Mouse (Mus musculus) c-Kit-positive CD71-positive TER-119-negative erythroid progenitor cells, embryonic 14.5 days (primary cell): ENCODE measurements around the gene Dnajb6.
"Not testable (repeated sequence)": the region's sequence is repeated elsewhere in the genome, so short reads cannot be mapped to it uniquely, and the experiment has no call there.

Experiments
- DNase-seq: peaks from one replicate; pipeline ENCODE4 v3.0.0-alpha.2; 2013; ENCODE audit warnings: low read depth

The Dnajb6 gene

DNA sequence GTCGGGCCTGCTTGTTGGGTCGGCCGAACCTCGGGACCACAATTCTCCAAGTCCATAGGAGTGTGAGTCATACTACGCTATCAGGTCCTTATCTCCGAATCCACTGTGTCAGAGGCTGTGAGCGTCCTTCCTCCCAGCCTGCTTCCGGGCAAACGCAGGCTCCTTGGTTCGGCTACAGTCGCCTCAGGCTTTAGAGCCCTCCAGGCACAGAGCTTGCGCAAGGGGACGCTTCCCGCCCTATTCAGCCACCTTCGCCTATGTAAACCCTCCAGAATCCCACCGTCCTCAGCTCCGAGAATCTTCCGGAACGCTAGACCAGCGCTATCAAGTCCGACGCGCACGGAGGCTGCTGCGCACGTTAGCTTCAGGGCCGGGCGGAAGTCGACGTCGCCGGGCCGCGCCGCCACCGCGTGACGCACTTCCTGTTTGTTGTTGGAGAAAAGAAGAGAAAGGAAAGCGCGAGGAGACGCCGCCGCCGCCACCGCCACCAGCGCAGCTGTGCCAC is at the start of gene Dnajb6, which contains the start of gene Gm5129:
TSS of gene Dnajb6 (plus strand) at position 132 of the 505 bp plus-strand sequence.
TSS of gene Gm5129 (minus strand) at position 380 of the 505 bp plus-strand sequence.
- DNase-seq = peak; percentile 88

DNA sequence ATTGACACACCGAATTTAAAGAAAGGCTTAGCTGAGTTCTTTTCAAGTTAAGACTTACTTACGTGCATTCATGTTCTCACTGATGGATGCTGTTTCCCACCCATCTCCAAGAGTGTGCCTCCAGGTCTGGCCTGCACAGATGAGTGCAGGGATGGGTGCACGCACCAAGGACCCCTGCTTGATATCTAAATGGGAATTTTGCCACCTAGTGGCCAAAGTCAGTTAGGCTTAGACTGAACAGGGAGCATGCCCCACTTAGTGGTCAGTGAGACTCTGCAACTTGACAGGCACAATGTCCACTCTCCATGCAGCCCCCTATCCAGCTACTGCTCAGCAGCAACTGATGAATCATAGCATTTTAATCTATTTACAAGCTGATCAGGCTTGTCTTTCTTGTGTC is 47.8 kb upstream of the Dnajb6 start:
- DNase-seq = peak; percentile 27

DNA sequence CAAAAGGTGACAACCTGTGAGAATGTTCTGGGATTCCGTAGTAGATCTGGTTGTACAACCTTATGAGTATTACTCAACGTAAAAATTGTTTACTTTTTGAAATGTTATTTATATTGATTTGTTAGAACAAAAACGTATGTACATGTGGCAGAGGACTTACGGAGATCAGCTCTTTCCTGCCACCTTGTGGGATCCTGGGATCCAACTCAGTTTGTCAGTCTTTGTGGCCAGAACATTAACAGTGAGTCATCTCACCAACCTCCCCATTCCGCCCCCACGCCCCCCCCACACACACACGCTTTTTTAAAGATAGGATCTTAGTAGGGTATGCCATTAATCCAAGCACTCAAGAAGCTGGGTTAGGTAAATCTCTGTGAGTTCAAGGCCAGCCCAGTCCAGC is 47.1 kb upstream of the Dnajb6 start:
- no peak for DNase-seq

DNA sequence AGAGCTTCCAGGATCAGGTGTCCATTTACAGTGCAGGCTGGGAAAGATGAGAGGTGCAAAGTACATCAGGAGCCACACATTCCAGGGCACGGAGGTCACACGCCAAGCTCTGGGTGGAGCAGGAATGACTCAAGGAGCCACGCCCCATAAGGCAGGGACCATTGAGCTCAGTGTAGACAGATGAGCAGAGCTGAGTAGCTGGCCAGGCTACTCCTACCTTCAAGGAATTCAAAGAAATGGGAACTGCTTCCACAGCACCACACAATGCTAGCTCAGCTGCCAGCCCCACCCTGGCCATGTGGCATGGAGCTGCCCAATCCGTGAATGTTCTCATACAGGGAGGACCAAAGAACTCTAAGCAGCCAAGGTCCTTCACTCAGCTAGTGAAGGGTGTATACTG is 37.0 kb upstream of the Dnajb6 start:
- no peak for DNase-seq

DNA sequence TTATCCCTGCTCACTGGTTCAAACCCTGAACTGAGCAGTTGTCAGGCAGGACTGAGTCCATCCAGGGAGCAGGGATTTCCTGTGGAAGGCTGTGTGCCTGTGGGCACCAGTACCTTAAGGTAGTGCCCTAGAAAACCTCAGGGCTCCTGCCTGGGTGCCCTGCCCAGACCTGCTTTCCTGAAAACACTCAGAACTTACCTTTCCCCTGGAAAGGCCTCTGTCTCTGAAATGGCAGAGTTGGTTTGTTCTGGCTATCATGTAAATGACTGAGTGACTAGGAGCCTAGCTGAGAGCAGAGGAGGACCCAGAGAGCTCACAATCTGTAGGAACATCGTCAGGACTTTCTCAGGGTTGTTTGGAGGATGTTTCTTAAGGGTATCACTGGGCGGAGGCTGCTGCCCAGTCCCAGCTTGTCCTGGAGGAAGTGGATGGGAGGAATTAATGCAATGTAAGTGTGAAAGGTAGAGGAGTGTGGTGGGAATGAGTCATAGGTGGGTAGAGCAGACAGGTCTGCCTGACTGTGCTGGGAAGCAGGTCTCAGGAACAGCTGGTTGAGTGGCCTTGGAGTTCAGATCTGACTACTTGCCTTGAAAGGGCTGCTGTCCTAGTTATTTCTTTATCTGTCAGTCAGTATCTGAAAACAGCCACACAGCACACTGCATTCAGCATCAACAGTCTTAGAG is 35.8 kb upstream of the Dnajb6 start:
- DNase-seq = no peak

DNA sequence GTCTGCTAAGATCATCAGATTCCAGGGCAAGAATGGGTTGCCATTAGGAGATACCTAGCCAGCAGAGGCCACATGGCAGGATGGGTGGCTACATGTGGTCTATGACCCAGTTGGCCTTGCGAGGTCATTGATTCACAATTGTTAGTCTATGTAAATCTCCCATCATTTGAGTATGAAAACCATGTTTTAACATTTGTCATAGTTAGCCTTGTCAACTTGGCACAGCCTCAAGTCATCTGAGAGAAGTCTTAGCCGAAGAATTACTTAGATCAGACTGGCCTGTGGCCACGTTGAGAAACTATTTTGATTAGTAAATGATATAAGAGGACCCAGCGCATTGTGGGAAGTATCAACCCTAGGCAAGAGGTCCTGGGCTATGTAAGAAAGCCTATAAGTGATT is 28.2 kb upstream of the Dnajb6 start:
- DNase-seq = no peak

DNA sequence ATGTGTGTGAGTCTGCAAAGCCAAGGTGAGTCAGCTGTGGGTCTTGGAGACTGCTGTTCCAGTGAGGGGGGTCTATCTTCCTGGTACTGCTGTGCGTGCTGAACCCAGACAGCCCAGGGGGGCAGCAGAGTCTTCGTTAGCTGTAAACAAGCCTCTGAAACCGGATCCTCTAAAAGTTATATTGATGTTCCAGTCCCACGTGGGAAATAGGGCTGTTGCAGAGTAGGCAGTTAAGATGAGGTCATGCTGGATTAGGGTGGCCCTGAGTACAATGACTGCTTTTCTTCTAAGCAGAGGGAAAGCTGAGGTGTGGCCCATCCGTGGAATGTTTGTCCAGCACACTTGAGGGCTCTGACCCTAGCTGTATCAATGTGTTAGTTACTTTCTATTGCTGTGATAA is 27.2 kb upstream of the Dnajb6 start:
- DNase-seq = no peak

DNA sequence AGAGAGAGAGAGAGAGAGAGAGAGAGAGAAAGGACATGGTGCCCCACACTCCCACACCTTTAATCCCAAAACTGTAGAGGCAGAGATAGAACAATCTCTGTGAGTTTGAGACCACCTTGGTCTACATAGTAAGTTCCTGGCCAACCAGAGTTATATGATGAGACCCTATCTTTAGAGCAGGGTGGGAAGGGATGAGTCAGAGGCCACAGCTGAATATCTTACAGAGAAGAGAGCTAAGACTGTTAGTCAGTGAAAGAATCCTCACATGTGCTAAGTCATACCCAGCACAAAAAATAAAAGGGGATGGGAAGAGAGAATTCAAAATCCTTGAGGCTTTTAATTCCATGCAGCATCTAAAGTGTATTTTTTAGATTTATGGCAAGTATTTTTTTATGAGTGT is 23.9 kb upstream of the Dnajb6 start:
- no peak for DNase-seq

DNA sequence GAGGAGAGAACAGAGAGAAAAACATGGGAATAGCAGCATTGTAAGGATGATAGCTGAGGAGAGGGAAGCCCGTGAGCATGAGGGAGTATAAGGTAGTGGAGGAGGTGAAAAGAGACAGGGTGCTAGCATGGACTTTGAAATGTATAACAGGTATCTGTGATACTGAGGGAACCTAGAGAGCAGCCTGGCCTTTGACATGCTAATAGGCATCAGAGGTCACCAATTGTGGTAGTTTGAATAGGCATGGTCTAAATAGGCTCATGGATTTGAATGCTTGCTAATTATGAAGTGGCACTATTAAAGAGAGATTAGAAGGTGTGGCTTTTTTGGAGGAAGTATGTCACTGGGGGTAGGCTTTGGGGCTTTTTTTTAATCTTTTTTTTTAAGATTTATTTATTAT is 22.6 kb upstream of the Dnajb6 start:
- DNase-seq = no peak

DNA sequence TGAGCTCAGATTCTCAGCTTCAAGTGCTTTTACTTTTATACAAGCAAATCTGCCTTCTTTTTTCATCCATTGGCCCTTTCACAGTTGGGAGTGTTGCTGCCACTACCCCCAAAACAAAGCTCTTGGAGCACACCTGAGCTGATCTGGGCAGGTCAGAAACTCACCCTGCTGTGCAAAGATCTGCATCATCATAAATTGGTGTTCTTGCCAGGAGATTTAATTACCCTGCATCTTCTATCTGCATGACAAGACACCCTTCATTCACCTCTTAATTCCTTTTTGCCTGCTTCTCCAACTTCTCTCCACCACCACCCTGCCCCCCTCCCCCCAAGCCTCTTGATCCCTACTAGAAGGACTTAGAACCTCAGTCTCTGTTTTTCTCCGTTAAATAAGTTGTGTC is 14.3 kb upstream of the Dnajb6 start:
- DNase-seq = no peak

DNA sequence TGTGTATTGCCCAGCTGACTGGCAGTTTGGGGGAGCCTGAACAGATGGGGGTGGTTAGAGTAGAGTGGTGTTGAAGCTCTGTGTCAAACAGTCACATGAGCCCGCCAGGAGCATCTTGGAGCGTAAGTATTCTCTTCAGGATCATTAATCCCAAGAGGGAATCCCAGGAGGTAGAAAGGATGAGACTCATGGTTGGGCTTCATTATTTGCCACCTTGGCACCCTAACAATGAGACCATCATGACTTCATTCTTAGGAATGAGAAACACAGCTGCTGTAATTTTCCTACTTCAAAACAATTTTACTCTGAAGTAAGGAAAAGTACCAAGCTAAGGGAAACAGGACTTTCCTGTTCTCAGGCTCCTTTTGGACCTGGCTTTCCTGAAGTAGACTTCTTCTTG is 10.1 kb upstream of the Dnajb6 start:
- no peak for DNase-seq

DNA sequence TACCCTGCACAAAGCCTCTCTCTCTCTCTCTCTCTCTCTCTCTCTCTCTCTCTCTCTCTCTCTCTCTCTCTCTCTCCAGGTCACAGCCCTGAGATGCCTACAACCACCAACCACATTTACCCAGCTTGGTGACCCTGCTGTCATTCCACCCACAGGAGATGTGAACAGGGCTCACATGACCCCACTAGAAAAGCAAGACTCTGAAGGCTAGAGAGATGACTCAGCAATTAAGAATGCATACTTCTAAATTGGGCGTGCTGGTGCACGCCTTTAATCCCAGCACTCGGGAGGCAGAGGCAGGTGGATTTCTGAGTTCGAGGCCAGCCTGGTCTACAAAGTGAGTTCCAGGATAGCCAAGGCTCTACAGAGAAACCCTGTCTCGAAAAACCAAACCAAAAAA is 9.4 kb upstream of the Dnajb6 start:
- DNase-seq = not testable (repeated sequence)

DNA sequence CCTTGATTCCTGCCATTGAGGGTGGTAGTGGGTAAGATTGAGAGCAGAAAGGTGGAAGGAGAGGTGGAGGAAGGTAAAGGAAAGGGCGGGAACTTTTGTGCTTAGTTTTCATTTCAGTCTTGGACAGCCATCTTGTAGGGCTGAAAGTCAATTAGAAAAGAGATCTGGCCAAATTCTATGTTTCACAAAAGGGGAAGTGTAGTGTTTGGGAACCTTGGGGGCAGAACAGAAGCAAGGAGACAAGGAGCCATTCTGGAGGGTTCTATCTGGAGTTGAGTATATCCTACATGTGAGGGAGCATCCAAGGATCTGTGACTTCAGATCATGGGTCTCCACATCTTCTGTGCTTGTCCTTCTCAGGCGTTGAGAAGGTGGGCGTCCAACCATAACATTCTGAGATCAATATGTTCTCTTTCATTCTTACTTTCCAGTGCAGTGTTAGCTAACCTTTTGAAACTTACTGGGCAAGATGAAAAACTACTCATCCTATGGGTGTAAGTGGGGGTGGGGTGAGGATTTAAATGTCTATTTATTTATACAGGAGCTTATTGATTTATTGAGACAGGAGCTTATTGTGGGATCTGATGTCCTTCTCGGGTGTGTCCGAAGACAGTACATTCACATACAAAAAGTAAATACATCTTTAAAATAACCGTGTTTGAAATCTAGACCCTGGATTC is 517 bp upstream of the Dnajb6 start:
- peak; percentile 14 for DNase-seq

DNA sequence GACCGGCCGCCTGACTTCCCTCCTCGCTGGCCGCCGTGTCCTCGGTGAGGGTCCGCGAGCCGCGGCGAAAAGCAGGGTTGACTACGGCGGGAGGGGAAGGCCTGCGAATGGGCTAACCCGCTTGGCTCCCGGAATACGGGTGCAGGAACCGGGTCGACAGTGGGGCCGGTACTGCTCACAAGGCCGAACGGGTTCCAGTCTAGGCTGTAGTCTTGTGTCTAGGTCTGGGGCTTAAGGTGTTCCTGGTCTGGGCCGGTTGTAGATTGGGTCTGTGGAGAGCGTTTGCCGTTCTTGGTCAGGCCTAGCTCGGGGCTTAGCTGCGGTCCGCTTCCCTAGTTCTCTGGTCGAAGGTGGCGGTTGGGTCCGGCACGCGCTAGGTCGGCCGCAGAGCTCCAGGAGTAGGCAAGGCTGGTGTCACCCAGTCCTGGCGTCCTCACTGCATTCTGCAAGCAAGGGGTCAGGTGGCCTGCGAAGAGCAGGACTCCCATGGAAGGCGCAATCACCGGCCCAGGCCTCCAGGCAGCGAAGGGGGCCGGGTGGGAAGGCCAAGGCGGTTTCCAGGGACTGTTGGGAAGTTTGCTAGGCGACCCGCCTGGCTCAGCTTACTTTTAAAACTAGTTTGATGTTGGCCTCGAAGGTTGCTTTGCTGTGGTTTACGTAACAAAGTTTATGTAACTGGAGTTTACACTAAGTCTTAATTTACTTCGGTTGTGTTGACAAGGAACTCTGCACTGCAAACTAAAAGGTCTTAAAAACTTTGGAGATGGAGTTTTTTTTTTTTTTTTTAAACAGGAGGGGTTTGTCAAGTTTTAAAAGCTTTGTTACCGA is 799 bp downstream of the Dnajb6 start:
- DNase-seq = peak; percentile 17

DNA sequence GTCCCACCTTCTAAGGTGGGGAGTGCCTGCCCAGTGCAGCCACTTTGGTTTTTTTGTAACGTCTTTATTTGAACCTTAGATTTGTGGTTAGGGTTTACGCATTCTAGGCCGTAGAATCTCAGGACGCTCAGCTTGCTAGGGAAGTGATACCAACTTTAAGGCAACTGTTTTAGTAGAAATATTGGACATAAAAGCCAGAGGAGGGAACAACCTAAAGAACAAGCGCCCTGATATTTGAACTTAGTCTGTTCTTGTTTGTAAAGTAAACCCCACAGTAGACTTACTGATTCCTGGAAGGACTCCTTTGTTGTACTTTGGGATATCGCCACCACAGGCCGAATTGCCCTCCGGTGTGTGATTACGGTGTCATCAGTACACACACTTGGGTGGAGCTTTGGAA is 1.5 kb downstream of the Dnajb6 start:
- peak; percentile 11 for DNase-seq

DNA sequence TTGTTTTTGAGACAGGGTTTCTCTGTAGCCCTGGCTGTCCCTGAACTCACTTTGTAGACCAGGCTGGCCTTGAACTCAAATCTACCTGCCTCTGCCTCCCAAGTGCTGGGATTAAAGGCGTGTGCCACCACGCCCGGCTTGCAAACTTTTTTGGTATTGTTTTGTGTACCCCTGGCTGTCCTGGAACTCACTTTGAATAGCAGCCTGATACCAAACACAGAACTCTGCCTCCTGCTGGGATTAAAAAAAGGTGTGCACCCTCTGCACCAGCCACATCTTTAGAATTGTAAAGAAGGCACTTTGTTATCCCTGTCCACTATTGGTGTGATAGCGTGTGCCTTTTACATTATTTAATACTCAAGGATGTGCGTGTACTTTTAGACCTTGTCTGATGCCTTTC is 2.0 kb downstream of the Dnajb6 start:
- no peak for DNase-seq

DNA sequence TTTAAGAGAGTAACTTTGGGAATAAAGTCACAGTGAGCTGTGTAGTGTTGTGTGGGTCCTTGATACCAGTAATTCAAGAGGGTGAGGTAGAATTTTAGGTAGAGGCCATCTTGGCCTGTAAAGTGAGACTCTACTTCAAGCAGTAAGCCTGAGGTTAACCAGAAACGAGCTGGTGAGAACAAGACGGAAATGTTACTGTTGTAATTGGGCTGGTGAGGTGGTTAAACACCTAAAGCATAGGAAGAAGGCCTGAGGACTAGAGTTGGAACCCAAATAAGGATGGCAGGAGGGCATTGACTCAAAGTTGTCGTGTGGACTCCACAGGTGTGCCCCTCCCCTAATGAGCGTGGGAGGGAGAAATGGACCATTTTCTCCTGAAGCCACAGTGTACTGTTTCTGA is 2.6 kb downstream of the Dnajb6 start:
- DNase-seq = no peak

DNA sequence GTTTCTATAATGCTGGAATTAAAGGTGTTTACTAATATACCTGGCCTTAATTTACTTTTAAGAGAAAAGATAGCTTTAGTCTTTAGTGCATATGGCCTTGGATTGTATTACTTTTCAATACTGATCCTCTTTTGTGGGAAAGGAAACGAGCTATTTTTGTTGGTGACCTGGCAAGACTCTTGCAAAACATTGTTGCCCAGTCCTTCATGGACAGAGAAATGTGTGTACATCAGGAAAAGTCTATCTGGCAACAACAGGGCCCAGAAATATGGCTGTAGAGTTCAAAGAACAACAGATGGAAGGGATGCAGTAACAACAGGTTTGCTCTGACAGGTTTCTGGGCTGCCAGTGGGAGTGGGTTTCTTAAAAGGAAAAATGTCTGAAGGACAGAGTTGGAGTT is 5.2 kb downstream of the Dnajb6 start:
- no peak for DNase-seq

DNA sequence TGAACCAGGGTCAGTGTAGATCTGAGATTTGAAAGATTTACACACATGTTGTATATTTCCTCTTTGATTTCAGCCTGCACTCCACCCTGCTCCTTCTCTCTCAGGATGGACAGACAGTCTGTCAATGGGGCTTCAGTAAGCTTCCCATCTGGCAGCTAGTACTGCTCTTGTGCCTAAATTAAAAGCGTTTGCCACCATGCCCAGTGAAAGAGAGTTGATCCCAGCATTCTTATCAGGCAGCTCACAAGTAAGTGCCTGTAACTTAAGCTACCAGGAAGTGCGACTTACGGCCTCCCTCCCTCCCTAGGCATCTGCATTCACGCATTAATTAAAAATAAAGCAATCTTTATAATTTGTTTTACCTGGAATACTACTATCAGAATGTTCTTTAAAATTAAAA is 5.6 kb downstream of the Dnajb6 start:
- DNase-seq = no peak

DNA sequence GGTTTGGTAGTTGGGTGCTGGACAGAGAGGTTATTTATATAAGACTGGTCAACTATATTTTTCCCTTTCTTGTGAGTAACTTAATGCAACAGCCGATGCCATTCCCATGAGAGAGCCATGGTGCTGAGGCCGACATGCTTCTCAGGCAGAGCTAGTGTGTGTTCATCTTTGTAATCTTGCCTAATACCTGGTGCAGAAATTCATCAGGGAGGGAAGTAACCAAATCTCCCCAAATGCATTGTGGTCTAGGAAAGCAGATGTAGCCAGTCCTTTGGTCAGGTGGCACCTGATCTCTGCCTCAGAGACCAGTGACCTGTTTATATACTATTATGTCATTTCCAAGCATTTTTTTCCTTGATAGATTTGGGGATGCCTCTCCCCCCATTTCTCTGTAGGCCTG is 12.2 kb downstream of the Dnajb6 start:
- no peak for DNase-seq

DNA sequence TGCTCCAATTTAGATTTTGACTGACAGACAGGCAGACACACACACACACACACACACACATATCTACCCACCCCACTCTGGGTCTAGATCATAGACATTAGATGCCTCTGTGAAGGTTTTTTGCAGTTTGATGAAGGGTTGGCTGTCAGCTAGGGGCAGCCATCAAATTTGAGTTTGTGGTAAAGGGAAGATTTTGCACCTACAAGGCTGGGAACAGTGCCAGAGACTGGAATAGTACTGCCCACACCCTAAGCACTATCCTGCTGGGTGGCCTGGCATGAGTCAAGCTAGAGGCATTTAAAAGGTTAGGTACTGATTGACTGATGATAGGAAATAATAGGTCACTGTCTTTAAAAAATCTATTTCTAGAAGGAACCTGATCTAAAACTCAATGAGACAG is 15.8 kb downstream of the Dnajb6 start:
- DNase-seq = no peak

DNA sequence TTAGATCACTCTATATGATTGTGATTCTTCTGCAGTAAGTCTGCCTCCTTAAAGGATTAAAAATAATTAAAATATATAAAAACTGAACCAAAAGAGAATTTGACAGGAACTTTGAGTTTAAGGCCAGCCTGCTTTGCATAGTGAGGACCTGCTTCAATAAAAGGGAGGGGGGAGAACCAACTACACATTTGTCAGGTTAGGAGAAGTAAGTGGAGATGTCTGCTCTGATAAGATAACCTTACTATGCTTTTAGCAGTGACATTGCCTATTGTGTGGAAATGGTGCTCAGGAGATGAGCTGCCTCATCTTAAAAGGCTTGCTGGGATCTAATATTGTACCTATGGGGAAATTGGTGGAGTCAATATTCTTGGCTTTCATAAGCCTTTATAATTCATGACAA is 17.4 kb downstream of the Dnajb6 start:
- DNase-seq = no peak

DNA sequence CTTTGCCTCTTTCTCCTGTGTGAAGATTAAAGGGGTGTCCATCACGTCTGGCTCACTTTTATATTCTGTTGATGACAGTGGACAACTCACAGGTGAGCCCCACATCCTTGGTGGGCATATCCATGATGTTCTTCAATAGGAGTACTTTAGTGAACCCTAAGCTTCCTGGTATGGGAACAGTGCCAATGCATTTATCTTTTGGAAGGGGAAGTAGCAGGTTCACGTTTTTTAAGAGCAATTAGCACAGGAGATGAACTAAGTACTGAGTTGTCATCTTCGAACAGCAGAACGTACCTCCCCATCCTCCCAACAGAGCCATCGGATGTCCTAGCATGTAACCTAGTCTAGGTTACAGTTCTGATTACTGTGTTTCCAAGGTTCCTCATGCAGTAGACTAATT is 23.8 kb downstream of the Dnajb6 start:
- no peak for DNase-seq
